Mouse (Mus musculus) CH12.LX (cell line): ENCODE measurements around the gene Cyp2d22. TPM values are rescaled to one million over a fixed set of nuclear protein-coding genes. Genes with fewer than 3 reads are reported as not detected.
A peak's percentile ranks its signal among the peaks of the same experiment; 100 is the strongest.

ENCODE experiments used
- DNase-seq: peaks from one replicate; pipeline ENCODE4 v3.0.0-alpha.2; 2013; ENCODE audit errors: extremely low read depth
- H3K27ac ChIP-seq: 2 replicates; pipeline ENCODE4 v1.5.1; 2012; ENCODE audit warnings: low read depth, mild to moderate bottlenecking, control low read depth, moderate library complexity; ENCODE audit not compliant: insufficient read depth
- H3K27me3 ChIP-seq: replicated peaks from 2 replicates; pipeline ENCODE3; 2012; ENCODE audit warnings: inconsistent platforms
- H3K36me3 ChIP-seq, 2 experiments: replicated peaks in 1 of 2; 2 replicates each; pipeline versions ENCODE3 to v1.6.1; 2012; ENCODE audit warnings: inconsistent platforms in 1 of 2, low read length in 1 of 2, mild to moderate bottlenecking in 1 of 2, mixed read lengths in 1 of 2, moderate library complexity in 1 of 2; ENCODE audit not compliant: control insufficient read depth in 1 of 2, insufficient read depth in 1 of 2
- H3K4me1 ChIP-seq, 2 experiments: 2 replicates each; pipeline ENCODE4 v1.6.1; 2012; ENCODE audit warnings: inconsistent platforms in 1 of 2, moderate library complexity in 1 of 2; ENCODE audit not compliant: insufficient read depth in 2 of 2, control insufficient read depth in 1 of 2
- H3K4me2 ChIP-seq: 2 replicates; pipeline ENCODE4 v1.6.1; 2012; ENCODE audit warnings: low read depth, mild to moderate bottlenecking, control low read depth; ENCODE audit not compliant: poor library complexity, insufficient read depth, severe bottlenecking
- H3K4me3 ChIP-seq, 3 experiments: fragments of 150-350 bp in 1 of 3; sonication (generic) in 1 of 3; replicated peaks in 1 of 3; 2 replicates each; pipeline versions ENCODE3 to v1.5.1; 2011 to 2012; ENCODE audit warnings: low read depth in 2 of 3, low read length in 2 of 3, mild to moderate bottlenecking in 2 of 3, moderate library complexity in 2 of 3, control low read depth in 1 of 3, improper control_type of control experiment in 1 of 3, inconsistent platforms in 1 of 3, mixed read lengths in 1 of 3; ENCODE audit not compliant: poor library complexity in 1 of 3
- H3K79me2 ChIP-seq: replicated peaks from 2 replicates; pipeline ENCODE4 v1.6.1; 2012; ENCODE audit warnings: mild to moderate bottlenecking, moderate library complexity; ENCODE audit not compliant: control insufficient read depth, poor library complexity, insufficient read depth, severe bottlenecking; ENCODE audit errors: extremely low read depth
- H3K9ac ChIP-seq: 2 replicates; pipeline ENCODE4 v1.6.1; 2012; ENCODE audit warnings: low read depth, mild to moderate bottlenecking, control low read depth, moderate library complexity; ENCODE audit not compliant: insufficient read depth
- H3K9me3 ChIP-seq: replicated peaks from 2 replicates; pipeline ENCODE3; 2012; ENCODE audit warnings: low read length, inconsistent platforms, mixed read lengths
- BHLHE40 ChIP-seq: IDR thresholded peaks from 2 replicates; pipeline ENCODE4 v1.6.1; 2011; ENCODE audit warnings: mild to moderate bottlenecking, low read depth, low read length, improper control_type of control experiment
- CHD1 ChIP-seq: IDR thresholded peaks from 2 replicates; pipeline ENCODE4 v1.6.1; 2012; ENCODE audit warnings: low read depth, low read length, improper control_type of control experiment, inconsistent platforms
- CHD2 ChIP-seq: IDR thresholded peaks from 2 replicates; pipeline ENCODE4 v1.6.1; 2011; ENCODE audit warnings: low read length, improper control_type of control experiment
- CTCF ChIP-seq, 2 experiments: IDR thresholded peaks in 1 of 2; conservative IDR thresholded peaks in 1 of 2; 2 replicates each; pipeline ENCODE4 v1.5.1; 2011 to 2012; ENCODE audit warnings: low read depth in 2 of 2, low read length in 2 of 2, improper control_type of control experiment in 1 of 2, inconsistent platforms in 1 of 2, mild to moderate bottlenecking in 1 of 2, moderate library complexity in 1 of 2
- E2F4 ChIP-seq: IDR thresholded peaks from 2 replicates; pipeline ENCODE4 v1.6.1; 2011; ENCODE audit warnings: low read depth, low read length, improper control_type of control experiment; ENCODE audit not compliant: insufficient replicate concordance
- ELF1 ChIP-seq: IDR thresholded peaks from 2 replicates; pipeline ENCODE4 v1.6.1; 2014; ENCODE audit warnings: low read depth, mild to moderate bottlenecking, inconsistent platforms, low read length, improper control_type of control experiment
- EP300 ChIP-seq: IDR thresholded peaks from 2 replicates; pipeline ENCODE4 v1.6.1; 2011; ENCODE audit warnings: low read length, improper control_type of control experiment
- ETS1 ChIP-seq: conservative IDR thresholded peaks from 2 replicates; pipeline ENCODE4 v1.6.1; 2012; ENCODE audit warnings: low read depth, mild to moderate bottlenecking, inconsistent platforms, low read length, improper control_type of control experiment, moderate library complexity
- GABPA ChIP-seq: IDR thresholded peaks from 2 replicates; pipeline ENCODE4 v1.6.1; 2012; ENCODE audit warnings: low read depth, low read length, improper control_type of control experiment, inconsistent platforms; ENCODE audit not compliant: insufficient replicate concordance
- HCFC1 ChIP-seq: IDR thresholded peaks from 2 replicates; pipeline ENCODE4 v1.6.1; 2012; ENCODE audit warnings: low read depth, mild to moderate bottlenecking, inconsistent platforms, low read length, improper control_type of control experiment
- IRF4 ChIP-seq: IDR thresholded peaks from 2 replicates; pipeline ENCODE4 v1.6.1; 2014; ENCODE audit warnings: low read depth, mild to moderate bottlenecking, inconsistent platforms, low read length, improper control_type of control experiment
- JUN ChIP-seq: IDR thresholded peaks from 2 replicates; pipeline ENCODE4 v1.6.1; 2011; ENCODE audit warnings: low read depth, mild to moderate bottlenecking, low read length, improper control_type of control experiment, moderate library complexity; ENCODE audit not compliant: insufficient read depth
- JUND ChIP-seq: conservative IDR thresholded peaks from 2 replicates; pipeline ENCODE4 v1.6.1; 2011; ENCODE audit warnings: low read depth, low read length, improper control_type of control experiment
- KAT2A ChIP-seq: IDR thresholded peaks from 2 replicates; pipeline ENCODE4 v1.6.1; 2012; ENCODE audit warnings: low read length, improper control_type of control experiment, inconsistent platforms; ENCODE audit not compliant: insufficient replicate concordance
- MAFK ChIP-seq: IDR thresholded peaks from 2 replicates; pipeline ENCODE4 v1.6.1; 2011; ENCODE audit warnings: low read length, improper control_type of control experiment; ENCODE audit not compliant: insufficient replicate concordance
- MAX ChIP-seq: IDR thresholded peaks from 2 replicates; pipeline ENCODE4 v1.6.1; 2011; ENCODE audit warnings: low read length, improper control_type of control experiment
- MAZ ChIP-seq: IDR thresholded peaks from 2 replicates; pipeline ENCODE4 v1.6.1; 2012; ENCODE audit warnings: low read depth, mild to moderate bottlenecking, inconsistent platforms, low read length, improper control_type of control experiment, moderate library complexity
- MEF2A ChIP-seq: IDR thresholded peaks from 2 replicates; pipeline ENCODE4 v1.6.1; 2014; ENCODE audit warnings: low read depth, mild to moderate bottlenecking, inconsistent platforms, low read length, improper control_type of control experiment, borderline replicate concordance
- MXI1 ChIP-seq: IDR thresholded peaks from 2 replicates; pipeline ENCODE4 v1.6.1; 2011; ENCODE audit warnings: mild to moderate bottlenecking, low read depth, low read length, improper control_type of control experiment
- MYC ChIP-seq: IDR thresholded peaks from 2 replicates; pipeline ENCODE4 v1.6.1; 2011; ENCODE audit warnings: low read depth, mild to moderate bottlenecking, improper control_type of control experiment, low read length
- NELFE ChIP-seq: IDR thresholded peaks from 2 replicates; pipeline ENCODE4 v1.6.1; 2011; ENCODE audit warnings: low read depth, low read length, improper control_type of control experiment
- NRF1 ChIP-seq: IDR thresholded peaks from 2 replicates; pipeline ENCODE4 v1.6.1; 2014; ENCODE audit warnings: low read depth, mild to moderate bottlenecking, inconsistent platforms, low read length, improper control_type of control experiment, moderate library complexity
- PAX5 ChIP-seq: IDR thresholded peaks from 2 replicates; pipeline ENCODE4 v1.6.1; 2012; ENCODE audit warnings: low read length, inconsistent platforms, mixed read lengths
- POLR2A ChIP-seq: IDR thresholded peaks from 2 replicates; pipeline ENCODE4 v1.6.1; 2011; ENCODE audit warnings: low read depth, mild to moderate bottlenecking, improper control_type of control experiment, low read length
- POLR2AphosphoS2 ChIP-seq: IDR thresholded peaks from 2 replicates; pipeline ENCODE4 v1.6.1; 2011; ENCODE audit warnings: low read depth, low read length, improper control_type of control experiment
- RAD21 ChIP-seq: IDR thresholded peaks from 2 replicates; pipeline ENCODE4 v1.6.1; 2011; ENCODE audit warnings: low read depth, mild to moderate bottlenecking, low read length, improper control_type of control experiment, moderate library complexity
- RCOR1 ChIP-seq: conservative IDR thresholded peaks from 2 replicates; pipeline ENCODE4 v1.6.1; 2012; ENCODE audit warnings: low read depth, mild to moderate bottlenecking, inconsistent platforms, low read length, improper control_type of control experiment
- SIN3A ChIP-seq: IDR thresholded peaks from 2 replicates; pipeline ENCODE4 v1.6.1; 2012; ENCODE audit warnings: low read length, improper control_type of control experiment, inconsistent platforms
- SMC3 ChIP-seq: IDR thresholded peaks from 2 replicates; pipeline ENCODE4 v1.6.1; 2011; ENCODE audit warnings: low read depth, low read length, improper control_type of control experiment
- TBP ChIP-seq: conservative IDR thresholded peaks from 2 replicates; pipeline ENCODE4 v1.6.1; 2011; ENCODE audit warnings: low read depth, low read length, improper control_type of control experiment
- TCF12 ChIP-seq: IDR thresholded peaks from 2 replicates; pipeline ENCODE4 v1.6.1; 2014; ENCODE audit warnings: low read depth, mild to moderate bottlenecking, inconsistent platforms, low read length, improper control_type of control experiment
- UBTF ChIP-seq: IDR thresholded peaks from 2 replicates; pipeline ENCODE4 v1.6.1; 2012; ENCODE audit warnings: low read depth, mild to moderate bottlenecking, inconsistent platforms, low read length, improper control_type of control experiment, moderate library complexity
- USF1 ChIP-seq: IDR thresholded peaks from 2 replicates; pipeline ENCODE4 v1.6.1; 2014; ENCODE audit warnings: low read depth, mild to moderate bottlenecking, inconsistent platforms, low read length, improper control_type of control experiment
- USF2 ChIP-seq: conservative IDR thresholded peaks from 2 replicates; pipeline ENCODE4 v1.6.1; 2011; ENCODE audit warnings: low read depth, low read length, improper control_type of control experiment
- ZC3H11A ChIP-seq: IDR thresholded peaks from 2 replicates; pipeline ENCODE4 v1.6.1; 2012; ENCODE audit warnings: low read depth, mild to moderate bottlenecking, inconsistent platforms, low read length, improper control_type of control experiment
- ZKSCAN1 ChIP-seq: IDR thresholded peaks from 2 replicates; pipeline ENCODE4 v1.6.1; 2012; ENCODE audit warnings: low read depth, inconsistent platforms, low read length, improper control_type of control experiment, borderline replicate concordance
- ZMIZ1 ChIP-seq: IDR thresholded peaks from 2 replicates; pipeline ENCODE4 v1.6.1; 2012; ENCODE audit warnings: low read depth, mild to moderate bottlenecking, inconsistent platforms, low read length, improper control_type of control experiment
- ZNF384 ChIP-seq: IDR thresholded peaks from 2 replicates; pipeline ENCODE4 v1.6.1; 2012; ENCODE audit warnings: low read depth, low read length, improper control_type of control experiment, inconsistent platforms
- dilution Hi-C: fragments of 300-500 bp; cut with MboI; formaldehyde crosslinking; loops from 2 replicates; pipeline ENCODE4 v1.14.3; 2020; ENCODE audit warnings: low sequenced_read_pairs; ENCODE audit not compliant: extremely low pct_unique_long_range_greater_than_20kb, extremely low pct_ligation_motif_present
- in situ Hi-C: fragments of 300-500 bp; cut with MboI; formaldehyde crosslinking; loops from 3 replicates; pipeline ENCODE4 v1.14.3; 2019; ENCODE audit warnings: low sequenced_read_pairs, low pct_ligation_motif_present, low pct_unique_long_range_greater_than_20kb, mixed read lengths
- polyA plus RNA-seq: library from polyadenylated mRNA; unstranded; fragments of >175 nt; gene quantifications from 2 replicates; pipeline ENCODE4 v1.2.1, GENCODE M21; 2012; ENCODE audit warnings: low read depth; ENCODE audit not compliant: insufficient read length
- total RNA-seq, 2 experiments: library from RNA; depleted of rRNA; stranded (reverse); fragments of 300-350 nt in 1 of 2; fragments of >200 nt in 1 of 2; gene quantifications; 2 replicates each; pipeline ENCODE4 v1.2.3; 2012 to 2014

Gene Cyp2d22
- total and polyA plus RNA-seq, 3 experiments: 0.21 to 0.24 TPM; not detected in 1

DNA sequence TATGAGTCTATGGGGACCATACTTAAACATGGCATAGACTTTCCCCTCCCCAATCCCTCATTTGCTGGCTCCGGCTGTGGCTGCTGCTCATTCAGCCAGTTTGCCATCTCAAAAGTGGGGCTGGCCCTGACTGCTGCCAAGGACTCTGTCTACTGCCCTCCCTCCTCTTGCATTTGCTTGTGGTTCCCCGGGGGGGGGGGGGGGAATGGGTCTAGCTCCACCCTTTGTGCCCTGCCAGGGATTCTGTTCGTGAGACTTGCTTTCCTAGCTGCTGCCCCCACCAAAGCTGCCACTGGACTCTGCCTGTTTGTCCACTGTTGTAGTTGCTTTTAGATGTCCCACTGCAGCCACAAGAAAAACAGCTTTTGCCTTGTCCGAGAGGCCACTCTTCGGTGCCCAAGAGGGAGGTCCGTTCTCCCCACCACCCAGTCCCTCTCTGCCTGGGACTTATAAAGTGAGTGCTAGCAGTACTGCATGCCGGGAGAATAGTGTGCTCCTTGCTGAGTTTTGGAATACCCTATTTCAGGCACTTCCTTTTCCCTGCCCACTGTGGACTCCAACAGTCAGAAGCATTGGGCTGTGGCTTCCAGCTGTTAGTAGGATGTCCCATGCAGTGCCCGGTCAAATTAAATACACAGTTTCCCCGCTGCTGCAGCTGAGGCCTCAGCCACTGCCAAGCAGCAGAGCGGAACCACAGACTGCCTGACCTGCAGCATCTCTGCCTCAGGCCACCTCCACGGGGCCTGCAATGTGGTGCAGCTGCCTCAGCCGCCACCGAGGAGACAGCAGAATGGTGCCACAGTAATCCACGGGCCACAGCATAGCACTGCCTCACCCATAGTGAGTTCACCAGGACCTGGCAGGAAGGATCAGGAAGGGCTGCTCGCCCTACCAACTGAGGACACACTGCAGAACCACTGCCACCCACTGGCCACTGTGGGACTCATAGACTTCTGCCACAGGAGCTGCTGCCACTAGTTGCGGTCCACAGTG, 37.0 kb upstream of the Cyp2d22 start:
- Histone ChIP-seq H3K36me3 (no peaks in the 10 kb centered on the region), H3K4me3 (no peak overlapping the region), H3K4me1 (peaks cover 4 to 7% of the 10 kb centered on the region in 2 experiments), H3K27me3 (peaks cover 53% of the 10 kb centered on the region), H3K4me2 (peak overlapping the region; percentile 14; the same call in 1 of the 2 replicates), H3K9ac (no peak overlapping the region), H3K27ac (no peak overlapping the region), H3K9me3 (no peaks in the 10 kb centered on the region), H3K79me2 (no peaks in the 10 kb centered on the region)
- in situ Hi-C loops (loop anchor here (10.0 kb wide), 1 partner anchor 62 kb away; the partner anchor contains the start of gene Ndufa6), dilution Hi-C loops (no loop called here)
- TF ChIP-seq JUND (no peak), TBP (no peak), MEF2A (no peak), MAFK (no peak), JUN (no peak), UBTF (no peak), ZMIZ1 (no peak), RCOR1 (no peak), E2F4 (no peak), POLR2A (no peak), HCFC1 (no peak), USF1 (no peak), CHD1 (no peak), EP300 (no peak), RAD21 (peak; percentile 86), SIN3A (no peak), CTCF (conservative IDR thresholded peaks at IDR 0.05 in 1 of 2, IDR thresholded peaks at IDR 0.05 in 1 of 2; ENCODE audit: low read depth in 2 of 2, low read length in 2 of 2) (peak; percentile 5 to 89; a peak in 2 of 4 replicates), NRF1 (peak; percentile 51; the same call in 1 of the 2 replicates), NELFE (peak; percentile 39; the same call in 1 of the 2 replicates), TCF12 (no peak), BHLHE40 (no peak), MAX (no peak), PAX5 (no peak), ZKSCAN1 (no peak), ELF1 (peak; percentile 40; the same call in 1 of the 2 replicates), CHD2 (no peak), POLR2AphosphoS2 (no peak), IRF4 (no peak), USF2 (no peak), MAZ (no peak), SMC3 (peak; percentile 78), ZC3H11A (no peak), KAT2A (no peak), GABPA (no peak), ZNF384 (no peak), ETS1 (no peak), MYC (no peak), MXI1 (no peak)
- peak; percentile 43 for DNase-seq
